Mouse (Mus musculus): ENCODE data around the gene Gfod1. TPM values are rescaled to one million over a fixed set of nuclear protein-coding genes. Genes with fewer than 3 reads are reported as not detected.
A peak's percentile ranks its signal among the peaks of the same experiment; 100 is the strongest.

Gene Gfod1
- polyA plus RNA-seq, 1 experiment from 2014 or later = 1.8 TPM

- Histone ChIP-seq H3K27me3 (replicated peaks; ENCODE audit: control insufficient read depth, insufficient read depth, low read length) (peaks cover 8% of the 10 kb centered on the region), H3K4me1 (ENCODE audit: control insufficient read depth, insufficient read depth, low read length) (no peaks in the 10 kb centered on the region; the same call in 1 of the 2 replicates), H3K36me3 (ENCODE audit: control insufficient read depth, insufficient read depth, low read length) (no peaks in the 10 kb centered on the region), H3K9me3 (ENCODE audit: control insufficient read depth, low read length) (0 out of 2 replicates have a peak, but pooled peaks cover under 1% of the 10 kb centered on the region), H3K4me2 (ENCODE audit: low read depth, low read length) (no peak overlapping the region), H3K4me3 (ENCODE audit: low read depth, low read length) (no peak overlapping the region), H3K27ac (replicated peaks; ENCODE audit: low read depth, low read length) (no peak overlapping the region), H3K9ac (ENCODE audit: low read depth, low read length) (no peak overlapping the region)
- DNase-seq (ENCODE audit: low spot score) (no peak), ATAC-seq (ENCODE audit: low read depth) (no peak)
- WGBS = 88% methylated on average over 7 of the region's 7 CpGs
Measured at GRCm38 (mm10) chr13:43295684-43296083, 8.3 kb downstream of the Gfod1 start.

- no peak overlapping the region for H3K27ac ChIP-seq (replicated peaks; ENCODE audit: low read depth, low read length)
- 0 out of 2 replicates have a peak, but pooled peaks cover 4% of the 10 kb centered on the region for H3K9me3 ChIP-seq (ENCODE audit: control insufficient read depth, low read length)
- ATAC-seq (ENCODE audit: low read depth) = no peak
- WGBS = 72% methylated on average over 7 of the region's 7 CpGs
- H3K9ac ChIP-seq (ENCODE audit: low read depth, low read length) = no peak overlapping the region
- no peak for DNase-seq (ENCODE audit: low spot score)
- no peaks in the 10 kb centered on the region for H3K36me3 ChIP-seq (ENCODE audit: control insufficient read depth, insufficient read depth, low read length)
- H3K4me3 ChIP-seq (ENCODE audit: low read depth, low read length) = no peak overlapping the region
- no peaks in the 10 kb centered on the region for H3K4me1 ChIP-seq (ENCODE audit: control insufficient read depth, insufficient read depth, low read length)
- H3K27me3 ChIP-seq (replicated peaks; ENCODE audit: control insufficient read depth, insufficient read depth, low read length) = peaks cover 2% of the 10 kb centered on the region; the same call in 1 of the 2 replicates
- H3K4me2 ChIP-seq (ENCODE audit: low read depth, low read length) = no peak overlapping the region
Measured at GRCm38 (mm10) chr13:43294957-43295590, 8.9 kb downstream of the Gfod1 start.

DNA sequence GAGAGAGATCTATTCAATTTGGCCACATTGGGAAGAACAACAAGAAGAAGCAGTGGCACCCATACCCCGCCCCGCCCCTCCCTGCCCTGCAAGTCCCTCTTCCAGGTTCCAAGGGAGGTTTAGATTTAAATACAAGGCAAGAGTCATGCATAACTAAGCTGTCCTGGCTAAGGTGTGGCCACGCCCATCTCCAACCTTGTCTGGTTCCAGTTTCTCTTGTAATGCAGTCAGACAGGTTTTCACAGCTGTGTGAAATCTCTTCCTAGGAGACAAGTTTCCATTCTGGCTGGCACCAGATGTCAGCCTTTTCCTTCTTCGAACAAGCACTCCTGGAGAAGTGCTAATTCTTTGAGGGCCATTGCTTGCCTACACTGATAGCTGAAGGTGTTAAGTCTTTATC is 11.1 kb downstream of the Gfod1 start:
- H3K27me3 ChIP-seq (replicated peaks; ENCODE audit: control insufficient read depth, insufficient read depth, low read length) = no peaks in the 10 kb centered on the region
- peak; percentile 58; the same call in 1 of the 2 replicates for ATAC-seq (ENCODE audit: low read depth)
- H3K4me3 ChIP-seq (ENCODE audit: low read depth, low read length) = no peak overlapping the region
- H3K9ac ChIP-seq (ENCODE audit: low read depth, low read length) = no peak overlapping the region
- WGBS = 62% methylated on average over 4 of the region's 4 CpGs
- H3K9me3 ChIP-seq (ENCODE audit: control insufficient read depth, low read length) = 0 out of 2 replicates have a peak, but pooled peaks cover 4% of the 10 kb centered on the region
- H3K36me3 ChIP-seq (ENCODE audit: control insufficient read depth, insufficient read depth, low read length) = no peaks in the 10 kb centered on the region
- H3K4me2 ChIP-seq (ENCODE audit: low read depth, low read length) = no peak overlapping the region
- peak; percentile 88 for DNase-seq (ENCODE audit: low spot score)
- H3K27ac ChIP-seq (replicated peaks; ENCODE audit: low read depth, low read length) = no peak overlapping the region
- 0 out of 2 replicates have a peak, but pooled peaks cover 5% of the 10 kb centered on the region for H3K4me1 ChIP-seq (ENCODE audit: control insufficient read depth, insufficient read depth, low read length)

- Histone ChIP-seq H3K4me3 (ENCODE audit: low read depth, low read length) (no peak overlapping the region), H3K9ac (ENCODE audit: low read depth, low read length) (no peak overlapping the region), H3K4me2 (ENCODE audit: low read depth, low read length) (no peak overlapping the region), H3K36me3 (ENCODE audit: control insufficient read depth, insufficient read depth, low read length) (no peaks in the 10 kb centered on the region), H3K27me3 (replicated peaks; ENCODE audit: control insufficient read depth, insufficient read depth, low read length) (no peaks in the 10 kb centered on the region), H3K4me1 (ENCODE audit: control insufficient read depth, insufficient read depth, low read length) (0 out of 2 replicates have a peak, but pooled peaks cover 5% of the 10 kb centered on the region), H3K9me3 (ENCODE audit: control insufficient read depth, low read length) (0 out of 2 replicates have a peak, but pooled peaks cover 4% of the 10 kb centered on the region), H3K27ac (replicated peaks; ENCODE audit: low read depth, low read length) (peak overlapping the region; percentile 25; the same call in 1 of the 2 replicates)
- WGBS = 28% methylated on average over 6 of the region's 6 CpGs
- DNase-seq (ENCODE audit: low spot score) (peak; percentile 52), ATAC-seq (ENCODE audit: low read depth) (peak; percentile 38; the same call in 1 of the 2 replicates)
Measured at GRCm38 (mm10) chr13:43289076-43289475, 14.9 kb downstream of the Gfod1 start.

GRCm38 (mm10) chr13:43288444-43288843 is 15.5 kb downstream of the Gfod1 start:
- Histone ChIP-seq H3K9me3 (ENCODE audit: control insufficient read depth, low read length) (0 out of 2 replicates have a peak, but pooled peaks cover 4% of the 10 kb centered on the region), H3K4me1 (ENCODE audit: control insufficient read depth, insufficient read depth, low read length) (0 out of 2 replicates have a peak, but pooled peaks cover 5% of the 10 kb centered on the region), H3K27ac (replicated peaks; ENCODE audit: low read depth, low read length) (no peak overlapping the region; the same call in 1 of the 2 replicates), H3K9ac (ENCODE audit: low read depth, low read length) (no peak overlapping the region), H3K4me2 (ENCODE audit: low read depth, low read length) (no peak overlapping the region), H3K36me3 (ENCODE audit: control insufficient read depth, insufficient read depth, low read length) (no peaks in the 10 kb centered on the region), H3K27me3 (replicated peaks; ENCODE audit: control insufficient read depth, insufficient read depth, low read length) (no peaks in the 10 kb centered on the region), H3K4me3 (ENCODE audit: low read depth, low read length) (no peak overlapping the region)
- 59% methylated on average over 4 of the region's 4 CpGs for WGBS
- ATAC-seq (ENCODE audit: low read depth) (0 out of 2 replicates have a peak, but pooled peaks have one; percentile 16), DNase-seq (ENCODE audit: low spot score) (peak; percentile 11)

DNA sequence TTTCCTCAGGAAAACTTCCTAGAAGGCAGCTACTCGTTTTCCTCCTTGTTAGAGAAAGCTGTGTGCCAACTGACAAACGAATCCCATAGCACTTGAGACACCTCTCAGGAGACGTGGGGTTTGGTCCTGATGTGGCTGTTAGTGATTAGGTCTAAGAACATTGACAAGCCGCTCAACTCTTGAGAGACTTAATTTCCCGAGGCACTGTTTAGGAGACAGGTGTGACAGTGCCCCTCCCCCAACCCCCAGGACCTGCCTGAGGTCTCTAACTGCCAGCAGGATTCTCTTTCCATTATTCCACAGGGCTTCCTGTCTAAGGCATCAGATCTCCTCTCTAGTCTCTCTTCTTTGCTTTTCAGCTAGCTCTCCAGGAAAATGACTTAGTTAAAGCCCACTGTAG is 15.9 kb downstream of the Gfod1 start:
- DNase-seq (ENCODE audit: low spot score) = peak; percentile 70
- Histone ChIP-seq H3K9me3 (ENCODE audit: control insufficient read depth, low read length) (0 out of 2 replicates have a peak, but pooled peaks cover 4% of the 10 kb centered on the region), H3K27ac (replicated peaks; ENCODE audit: low read depth, low read length) (no peak overlapping the region; the same call in 1 of the 2 replicates), H3K27me3 (replicated peaks; ENCODE audit: control insufficient read depth, insufficient read depth, low read length) (no peaks in the 10 kb centered on the region), H3K36me3 (ENCODE audit: control insufficient read depth, insufficient read depth, low read length) (no peaks in the 10 kb centered on the region), H3K9ac (ENCODE audit: low read depth, low read length) (no peak overlapping the region), H3K4me3 (ENCODE audit: low read depth, low read length) (no peak overlapping the region), H3K4me1 (ENCODE audit: control insufficient read depth, insufficient read depth, low read length) (0 out of 2 replicates have a peak, but pooled peaks cover 5% of the 10 kb centered on the region), H3K4me2 (ENCODE audit: low read depth, low read length) (no peak overlapping the region)
- peak; percentile 74; the same call in 1 of the 2 replicates for ATAC-seq (ENCODE audit: low read depth)
- 34% methylated on average over 5 of the region's 5 CpGs for WGBS

DNA sequence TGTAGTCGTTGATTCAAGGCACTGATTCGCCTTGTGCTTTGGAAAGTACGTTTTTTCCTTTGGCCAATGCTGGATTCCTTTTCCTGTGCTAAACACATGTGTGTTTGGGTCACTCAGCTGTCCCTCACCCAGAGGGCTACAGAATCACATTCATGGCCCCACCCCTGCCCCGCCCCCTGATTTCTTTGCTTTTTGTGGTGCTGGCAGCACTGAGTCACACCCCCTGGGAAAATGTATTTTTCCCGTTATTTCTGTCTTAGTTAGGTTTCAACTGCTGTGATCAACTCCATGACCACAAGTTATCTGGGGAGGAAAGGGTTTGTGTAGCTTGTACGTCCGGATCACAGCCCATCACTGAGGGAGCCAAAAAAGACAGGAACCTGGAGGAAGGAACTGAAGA is 17.1 kb downstream of the Gfod1 start:
- DNase-seq (ENCODE audit: low spot score) (no peak), ATAC-seq (ENCODE audit: low read depth) (no peak)
- Histone ChIP-seq H3K4me3 (ENCODE audit: low read depth, low read length) (no peak overlapping the region), H3K9ac (ENCODE audit: low read depth, low read length) (no peak overlapping the region), H3K4me2 (ENCODE audit: low read depth, low read length) (no peak overlapping the region), H3K4me1 (ENCODE audit: control insufficient read depth, insufficient read depth, low read length) (0 out of 2 replicates have a peak, but pooled peaks cover 5% of the 10 kb centered on the region), H3K27me3 (replicated peaks; ENCODE audit: control insufficient read depth, insufficient read depth, low read length) (no peaks in the 10 kb centered on the region), H3K9me3 (ENCODE audit: control insufficient read depth, low read length) (0 out of 2 replicates have a peak, but pooled peaks cover 4% of the 10 kb centered on the region), H3K36me3 (ENCODE audit: control insufficient read depth, insufficient read depth, low read length) (no peaks in the 10 kb centered on the region), H3K27ac (replicated peaks; ENCODE audit: low read depth, low read length) (no peak overlapping the region)
- WGBS = 72% methylated on average over 7 of the region's 7 CpGs

GRCm38 (mm10) chr13:43284711-43285151 is 19.2 kb downstream of the Gfod1 start:
- DNase-seq (ENCODE audit: low spot score) (no peak), ATAC-seq (ENCODE audit: low read depth) (no peak)
- Histone ChIP-seq H3K4me3 (ENCODE audit: low read depth, low read length) (no peak overlapping the region), H3K27ac (replicated peaks; ENCODE audit: low read depth, low read length) (no peak overlapping the region), H3K27me3 (replicated peaks; ENCODE audit: control insufficient read depth, insufficient read depth, low read length) (no peaks in the 10 kb centered on the region), H3K9me3 (ENCODE audit: control insufficient read depth, low read length) (no peaks in the 10 kb centered on the region), H3K9ac (ENCODE audit: low read depth, low read length) (no peak overlapping the region), H3K36me3 (ENCODE audit: control insufficient read depth, insufficient read depth, low read length) (no peaks in the 10 kb centered on the region), H3K4me2 (ENCODE audit: low read depth, low read length) (no peak overlapping the region), H3K4me1 (ENCODE audit: control insufficient read depth, insufficient read depth, low read length) (0 out of 2 replicates have a peak, but pooled peaks cover 5% of the 10 kb centered on the region)
- 65% methylated on average over 4 of the region's 4 CpGs for WGBS
